Mouse (Mus musculus) ES-Bruce4 (cell line): ENCODE data around the gene Mrpl3. TPM values are rescaled to one million over a fixed set of nuclear protein-coding genes. Genes with fewer than 3 reads are reported as not detected.
A peak's percentile ranks its signal among the peaks of the same experiment; 100 is the strongest.

Source experiments
- H3K27ac ChIP-seq: 2 replicates; pipeline ENCODE4 v1.5.1; 2012; ENCODE audit warnings: low read length, inconsistent platforms; ENCODE audit not compliant: insufficient read depth
- H3K27me3 ChIP-seq: 2 replicates; pipeline ENCODE4 v1.6.1; 2012; ENCODE audit warnings: mild to moderate bottlenecking, low read length, inconsistent platforms; ENCODE audit not compliant: control insufficient read depth, poor library complexity, insufficient read depth, severe bottlenecking
- H3K36me3 ChIP-seq: 2 replicates; pipeline ENCODE4 v1.6.1; 2012; ENCODE audit warnings: inconsistent platforms, mild to moderate bottlenecking, low read length, moderate library complexity; ENCODE audit not compliant: control insufficient read depth, poor library complexity, insufficient read depth, severe bottlenecking
- H3K4me1 ChIP-seq: one replicate; pipeline ENCODE4 v1.8.1; 2011; ENCODE audit warnings: low read length; ENCODE audit not compliant: control insufficient read depth, insufficient read depth
- H3K4me3 ChIP-seq: 2 replicates; pipeline ENCODE4 v1.5.1; 2011; ENCODE audit warnings: low read depth, mild to moderate bottlenecking, low read length
- H3K9ac ChIP-seq: 2 replicates; pipeline ENCODE4 v1.6.1; 2012; ENCODE audit warnings: low read depth, mild to moderate bottlenecking, inconsistent platforms; ENCODE audit not compliant: poor library complexity, severe bottlenecking
- H3K9me3 ChIP-seq: replicated peaks from 2 replicates; pipeline ENCODE4 v1.6.1; 2012; ENCODE audit warnings: mild to moderate bottlenecking, low read length, inconsistent platforms; ENCODE audit not compliant: control insufficient read depth, poor library complexity, insufficient read depth, severe bottlenecking
- CTCF ChIP-seq: IDR thresholded peaks from one replicate; pipeline ENCODE4 v1.8.1; 2011; ENCODE audit warnings: low read depth, low read length
- EP300 ChIP-seq: IDR thresholded peaks from 2 replicates; pipeline ENCODE4 v1.6.1; 2011; ENCODE audit warnings: low read depth, low read length; ENCODE audit not compliant: insufficient read depth
- POLR2A ChIP-seq: IDR thresholded peaks from one replicate; pipeline ENCODE4 v1.8.1; 2011; ENCODE audit warnings: low read length; ENCODE audit not compliant: insufficient read depth
- polyA plus RNA-seq: library from polyadenylated mRNA; stranded (reverse); fragments of >200 nt; gene quantifications from 2 replicates; pipeline ENCODE4 v1.2.4, GENCODE M21; 2011; ENCODE audit warnings: low read depth; ENCODE audit not compliant: missing spikeins, insufficient read depth, insufficient read length

The Mrpl3 gene
- polyA plus RNA-seq = 61.4 and 66.1 TPM in 2 replicates

DNA sequence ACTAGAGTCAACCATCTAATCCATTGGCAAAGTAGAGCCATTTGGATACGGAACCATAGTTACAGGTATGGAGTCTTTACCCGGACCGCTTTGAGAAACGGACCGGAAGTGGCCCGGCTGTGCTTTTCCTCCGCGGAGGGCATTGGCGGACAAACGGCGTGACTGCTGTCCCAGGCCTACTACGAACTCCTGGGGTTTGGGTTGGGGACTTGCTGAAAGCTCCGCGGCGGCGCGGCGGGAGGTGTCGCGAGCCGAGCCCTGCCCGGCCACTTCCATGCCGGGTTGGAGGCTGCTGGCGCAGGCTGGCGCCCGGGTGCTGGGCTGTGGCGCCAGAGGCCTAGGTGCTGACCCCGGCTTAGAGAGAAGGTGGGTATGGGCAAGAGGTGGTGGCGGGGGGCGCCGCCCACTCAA is at the start of gene Mrpl3:
TSS of gene Mrpl3 (plus strand) at position 93 of the 411 bp plus-strand sequence.
- no peak within 1 kb of the TSS for H3K27ac ChIP-seq
- H3K27me3 ChIP-seq = no peaks in the 10 kb centered on the region
- TF ChIP-seq POLR2A = no peak
- TF ChIP-seq CTCF = no peak
- 0 out of 2 replicates have a peak, but pooled peaks have one; percentile 13 for TF ChIP-seq EP300
- H3K4me3 ChIP-seq = peak within 1 kb of the TSS; percentile 76
- H3K4me1 ChIP-seq = no peaks in the 10 kb centered on the region
- H3K36me3 ChIP-seq = peaks cover 25% of the 10 kb centered on the region
- H3K9me3 ChIP-seq = no peaks in the 10 kb centered on the region
- peak within 1 kb of the TSS; percentile 78 for H3K9ac ChIP-seq

DNA sequence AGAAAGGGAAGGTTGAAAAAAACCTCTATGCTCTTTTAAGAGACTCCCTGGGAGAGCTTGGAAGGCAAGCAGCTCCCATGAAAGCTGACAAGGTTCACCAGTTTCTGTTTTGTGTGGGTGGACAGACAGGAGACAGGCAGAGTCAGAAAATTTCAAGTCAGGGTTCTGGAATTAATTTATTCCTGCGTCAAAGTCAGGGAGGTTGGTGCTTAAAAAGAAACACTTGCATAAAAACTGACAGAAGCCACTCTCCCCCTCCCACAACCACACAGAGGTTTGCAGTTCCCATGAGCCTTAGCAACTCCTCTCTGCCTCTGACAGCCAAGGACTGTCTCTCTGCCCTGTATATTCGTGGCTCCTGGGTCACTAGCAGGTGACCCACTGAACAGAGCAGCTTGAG is 42.3 kb upstream of the Mrpl3 start:
- TF ChIP-seq CTCF = no peak
- TF ChIP-seq EP300 = no peak
- no peak for TF ChIP-seq POLR2A

DNA sequence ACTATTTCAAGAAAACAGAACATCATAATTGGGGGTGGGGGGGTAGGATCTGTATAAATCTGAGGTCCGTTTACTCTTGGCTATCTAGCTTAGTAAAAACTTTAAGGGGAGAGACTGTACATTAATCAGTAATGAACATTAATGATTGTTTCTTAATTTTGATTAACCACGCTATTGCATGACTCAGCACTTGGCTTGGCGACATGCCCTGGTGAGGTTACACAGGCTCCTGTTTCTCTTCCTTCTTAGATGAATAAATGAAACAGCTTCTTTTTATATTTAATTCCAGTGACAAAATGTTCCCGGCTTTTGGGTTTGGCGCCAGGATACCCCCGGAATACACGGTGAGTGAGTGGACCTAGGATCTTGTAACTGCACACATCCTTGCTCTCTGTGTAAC is 34.9 kb upstream of the Mrpl3 start:
- Histone ChIP-seq H3K36me3 (no peaks in the 10 kb centered on the region), H3K27ac (no peak overlapping the region), H3K27me3 (no peaks in the 10 kb centered on the region), H3K9me3 (no peaks in the 10 kb centered on the region), H3K9ac (no peak overlapping the region), H3K4me3 (no peak overlapping the region), H3K4me1 (no peaks in the 10 kb centered on the region)
- TF ChIP-seq POLR2A = no peak
- TF ChIP-seq CTCF = no peak
- no peak for TF ChIP-seq EP300

More for the DNA sequence above, 42.3 kb upstream of the Mrpl3 start:
- H3K4me3 ChIP-seq = no peak overlapping the region
- H3K27ac ChIP-seq = no peak overlapping the region
- no peak overlapping the region for H3K9ac ChIP-seq
- H3K36me3 ChIP-seq = no peaks in the 10 kb centered on the region
- no peaks in the 10 kb centered on the region for H3K4me1 ChIP-seq
- no peaks in the 10 kb centered on the region for H3K9me3 ChIP-seq
- H3K27me3 ChIP-seq = no peaks in the 10 kb centered on the region

DNA sequence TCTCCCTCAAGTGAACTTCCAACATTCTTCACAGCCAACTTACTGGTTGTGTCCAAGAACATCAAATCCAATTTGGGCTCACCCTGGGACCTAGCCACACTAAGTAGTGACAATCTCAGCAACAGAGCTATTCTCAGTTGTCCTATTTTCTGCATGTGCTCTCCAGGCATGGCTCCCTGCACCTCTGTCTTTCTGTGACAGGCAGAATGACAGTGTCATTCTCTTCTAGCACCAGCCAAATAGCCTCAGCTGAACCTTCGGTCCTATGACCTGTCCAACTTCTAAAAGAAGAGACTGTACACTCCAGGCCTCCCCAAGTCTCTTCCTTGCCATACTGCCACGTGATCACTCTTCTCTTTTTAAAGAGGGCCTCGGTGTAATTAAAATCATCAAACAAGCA is 24.7 kb upstream of the Mrpl3 start:
- no peak overlapping the region for H3K9ac ChIP-seq
- H3K36me3 ChIP-seq = no peaks in the 10 kb centered on the region
- H3K9me3 ChIP-seq = no peaks in the 10 kb centered on the region
- H3K27ac ChIP-seq = no peak overlapping the region
- H3K4me1 ChIP-seq = no peaks in the 10 kb centered on the region
- no peaks in the 10 kb centered on the region for H3K27me3 ChIP-seq
- no peak overlapping the region for H3K4me3 ChIP-seq
- TF ChIP-seq EP300 = no peak
- TF ChIP-seq POLR2A = no peak
- no peak for TF ChIP-seq CTCF

DNA sequence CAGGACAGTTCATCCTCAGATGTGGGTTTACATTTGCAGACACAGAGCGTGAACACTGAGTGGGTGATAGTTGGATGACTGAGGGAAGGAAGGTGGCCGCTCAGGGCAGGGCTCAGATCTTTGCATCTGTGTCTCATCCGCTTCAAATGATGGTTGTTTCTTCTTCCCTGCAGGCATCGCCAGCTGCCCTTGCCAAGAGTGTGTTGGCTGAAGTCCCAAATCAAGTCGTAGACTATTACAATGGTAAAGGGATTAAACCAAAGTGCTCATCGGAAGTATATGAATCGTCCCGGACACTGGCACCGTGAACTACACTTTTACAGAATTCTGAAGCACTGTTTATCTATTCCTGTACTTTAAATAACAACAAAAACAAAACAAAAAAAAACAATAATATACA is 20.5 kb upstream of the Mrpl3 start:
- Histone ChIP-seq H3K36me3 (no peaks in the 10 kb centered on the region), H3K27ac (no peak overlapping the region), H3K4me1 (no peaks in the 10 kb centered on the region), H3K9ac (no peak overlapping the region), H3K27me3 (no peaks in the 10 kb centered on the region), H3K4me3 (no peak overlapping the region), H3K9me3 (no peaks in the 10 kb centered on the region)
- TF ChIP-seq CTCF (no peak), POLR2A (no peak), EP300 (no peak)

DNA sequence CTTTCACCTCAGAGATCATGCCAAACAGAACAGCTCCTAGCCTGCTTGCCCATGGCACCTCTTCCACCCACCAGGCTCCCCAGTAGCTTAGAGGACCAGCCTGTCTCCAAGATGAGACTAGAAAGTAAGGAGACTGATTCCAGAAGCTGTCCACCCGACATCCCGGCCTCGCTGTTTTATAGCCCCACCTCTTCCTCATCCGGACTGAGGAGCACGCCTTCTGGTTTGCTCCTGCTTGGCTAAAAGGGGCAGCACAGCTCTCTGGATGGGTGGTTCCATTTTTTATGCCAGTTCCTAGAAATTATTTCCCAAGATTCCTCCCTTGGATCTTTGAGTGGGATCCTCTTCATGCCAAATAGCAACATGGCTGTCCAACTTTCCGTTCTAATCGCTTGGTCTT is 19.4 kb upstream of the Mrpl3 start:
- Histone ChIP-seq H3K9me3 (no peaks in the 10 kb centered on the region), H3K4me3 (no peak overlapping the region), H3K27ac (no peak overlapping the region), H3K9ac (no peak overlapping the region), H3K27me3 (no peaks in the 10 kb centered on the region), H3K4me1 (no peaks in the 10 kb centered on the region), H3K36me3 (no peaks in the 10 kb centered on the region)
- TF ChIP-seq POLR2A (no peak), EP300 (no peak), CTCF (no peak)
